Mouse (Mus musculus): ENCODE results near the gene Klre1. TPM values are rescaled to one million over a fixed set of nuclear protein-coding genes. Genes with fewer than 3 reads are reported as not detected.

The Klre1 gene
- not detected in 2 replicates for polyA plus RNA-seq (2015; fragmentation: Nextera tagmentation; extraction: Ambion mirVana)

- H3K4me1 ChIP-seq, result no peaks in the 10 kb centered on the region
- no peak within 1 kb of the TSS for H3K9ac ChIP-seq
- no peak within 1 kb of the TSS for H3K4me3 ChIP-seq
- 94% methylated on average over 8 of the region's 8 CpGs for WGBS
- no peak for ATAC-seq (ENCODE audit: extremely low read depth, insufficient number of reproducible peaks, low FRiP score, low TSS enrichment)
- H3K4me2 ChIP-seq, result no peak within 1 kb of the TSS
- H3K27ac ChIP-seq (replicated peaks), result no peak within 1 kb of the TSS
- H3K27me3 ChIP-seq (replicated peaks), result no peaks in the 10 kb centered on the region
- no peaks in the 10 kb centered on the region for H3K36me3 ChIP-seq
- no peaks in the 10 kb centered on the region for H3K9me3 ChIP-seq
Measured at GRCm38 (mm10) chr6:129577605-129578004, at the start of gene Klre1. TSS of gene Klre1 (plus strand) at chr6:129577905.

DNA sequence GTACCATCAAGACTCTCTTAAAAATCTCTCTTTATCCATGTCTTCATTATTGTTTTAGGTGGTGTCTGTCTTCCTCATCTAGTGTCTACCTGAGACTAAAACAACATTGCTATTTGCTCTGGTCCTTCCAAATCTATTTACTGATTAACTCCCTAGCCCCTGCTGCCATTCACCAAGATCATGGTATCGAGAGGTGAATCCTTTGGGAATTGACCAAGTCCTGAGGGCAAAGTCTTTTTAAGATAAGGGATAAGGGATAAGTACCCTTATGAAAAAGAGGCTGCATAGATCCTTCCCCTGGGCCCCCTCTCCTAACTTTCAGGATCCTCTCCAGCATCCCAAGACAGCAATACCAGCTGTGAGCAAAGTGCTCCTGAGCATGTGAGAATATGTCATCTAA lies 48.1 kb upstream of the Klre1 start:
- 81% methylated on average over 1 of the region's 1 CpGs for WGBS
- Histone ChIP-seq H3K9me3 (no peaks in the 10 kb centered on the region), H3K36me3 (no peaks in the 10 kb centered on the region), H3K27me3 (replicated peaks) (no peaks in the 10 kb centered on the region), H3K9ac (no peak overlapping the region), H3K4me3 (no peak overlapping the region), H3K4me1 (peaks cover 12% of the 10 kb centered on the region), H3K27ac (replicated peaks) (no peak overlapping the region), H3K4me2 (no peak overlapping the region)
- no peak for ATAC-seq (ENCODE audit: extremely low read depth, insufficient number of reproducible peaks, low FRiP score, low TSS enrichment)

- H3K27me3 ChIP-seq (replicated peaks), result no peaks in the 10 kb centered on the region
- H3K9ac ChIP-seq, result no peak overlapping the region
- H3K36me3 ChIP-seq, result no peaks in the 10 kb centered on the region
- no peak overlapping the region for H3K4me2 ChIP-seq
- H3K27ac ChIP-seq (replicated peaks), result no peak overlapping the region
- no peak overlapping the region for H3K4me3 ChIP-seq
- no peak for ATAC-seq (ENCODE audit: extremely low read depth, insufficient number of reproducible peaks, low FRiP score, low TSS enrichment)
- no peaks in the 10 kb centered on the region for H3K9me3 ChIP-seq
- H3K4me1 ChIP-seq, result peaks cover 19% of the 10 kb centered on the region
Measured at GRCm38 (mm10) chr6:129530261-129530660, 47.4 kb upstream of the Klre1 start.

- Histone ChIP-seq H3K9me3 (no peaks in the 10 kb centered on the region), H3K36me3 (peaks cover 4% of the 10 kb centered on the region), H3K9ac (peak overlapping the region; percentile 86), H3K4me3 (peak overlapping the region; percentile 76), H3K4me1 (peaks cover 26% of the 10 kb centered on the region), H3K27ac (replicated peaks) (peak overlapping the region; percentile 57), H3K27me3 (replicated peaks) (no peaks in the 10 kb centered on the region), H3K4me2 (peak overlapping the region; percentile 81)
- WGBS, result 26% methylated on average over 7 of the region's 7 CpGs
- ATAC-seq (ENCODE audit: extremely low read depth, insufficient number of reproducible peaks, low FRiP score, low TSS enrichment), result peak; percentile 32; the same call in 1 of the 2 replicates
Measured at GRCm38 (mm10) chr6:129532556-129532941, 45.2 kb upstream of the Klre1 start.

- peak within 1 kb of the TSS; percentile 81 for H3K4me2 ChIP-seq
- H3K36me3 ChIP-seq, result peaks cover 11% of the 10 kb centered on the region
- H3K27me3 ChIP-seq (replicated peaks), result no peaks in the 10 kb centered on the region
- peak; percentile 72 for ATAC-seq (ENCODE audit: extremely low read depth, insufficient number of reproducible peaks, low FRiP score, low TSS enrichment)
- peak within 1 kb of the TSS; percentile 57 for H3K27ac ChIP-seq (replicated peaks)
- no peaks in the 10 kb centered on the region for H3K9me3 ChIP-seq
- H3K4me3 ChIP-seq, result peak within 1 kb of the TSS; percentile 76
- peak within 1 kb of the TSS; percentile 86 for H3K9ac ChIP-seq
- H3K4me1 ChIP-seq, result peaks cover 26% of the 10 kb centered on the region
- WGBS, result under 1% methylated on average over 55 of the region's 55 CpGs
Measured at GRCm38 (mm10) chr6:129532942-129533860, 44.5 kb upstream of the Klre1 start, which contains the start of gene Gabarapl1. TSS of gene Gabarapl1 (plus strand) at chr6:129533160.

- Histone ChIP-seq H3K27me3 (replicated peaks) (no peaks in the 10 kb centered on the region), H3K4me1 (peaks cover 26% of the 10 kb centered on the region), H3K36me3 (peaks cover 19% of the 10 kb centered on the region), H3K9me3 (no peaks in the 10 kb centered on the region), H3K27ac (replicated peaks) (peak overlapping the region; percentile 57; the same call in 1 of the 2 replicates), H3K4me2 (peak overlapping the region; percentile 81), H3K4me3 (peak overlapping the region; percentile 76), H3K9ac (peak overlapping the region; percentile 86)
- no peak; the same call in 1 of the 2 replicates for ATAC-seq (ENCODE audit: extremely low read depth, insufficient number of reproducible peaks, low FRiP score, low TSS enrichment)
- WGBS, result 15% methylated on average over 9 of the region's 9 CpGs
Measured at GRCm38 (mm10) chr6:129534057-129534456, 43.6 kb upstream of the Klre1 start.

DNA sequence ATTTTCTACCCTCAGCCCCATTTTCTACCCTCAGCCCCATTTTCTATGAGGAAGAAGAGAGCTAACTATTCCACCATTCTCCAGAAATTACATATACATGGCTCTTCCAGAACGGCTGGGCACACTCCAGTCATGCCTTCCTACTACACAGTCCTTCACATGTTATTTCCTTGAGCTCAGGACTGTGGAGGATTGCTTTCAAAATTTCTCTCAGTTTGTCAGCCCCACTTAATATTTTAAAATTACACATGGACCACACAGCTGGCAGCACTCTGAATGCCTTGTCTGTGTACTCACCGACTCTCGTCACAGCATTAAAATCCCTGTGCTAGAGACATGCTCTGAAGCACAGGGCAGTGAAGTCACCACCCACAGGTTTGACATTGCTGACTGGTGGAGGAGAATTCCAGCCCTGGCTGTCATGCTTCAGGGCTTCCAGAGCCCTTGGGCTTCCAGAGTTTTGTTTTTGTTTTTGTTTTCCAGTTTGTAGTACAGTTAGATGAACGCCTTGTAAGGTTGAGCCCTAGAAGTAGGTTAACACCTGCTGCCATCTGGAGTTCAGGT lies 43.0 kb upstream of the Klre1 start:
- WGBS, result 47% methylated on average over 4 of the region's 4 CpGs
- peak overlapping the region; percentile 81 for H3K4me2 ChIP-seq
- H3K9ac ChIP-seq, result peak overlapping the region; percentile 86
- H3K27me3 ChIP-seq (replicated peaks), result no peaks in the 10 kb centered on the region
- peaks cover 26% of the 10 kb centered on the region for H3K36me3 ChIP-seq
- H3K27ac ChIP-seq (replicated peaks), result peak overlapping the region; percentile 36; the same call in 1 of the 2 replicates
- H3K4me3 ChIP-seq, result peak overlapping the region; percentile 76
- no peak for ATAC-seq (ENCODE audit: extremely low read depth, insufficient number of reproducible peaks, low FRiP score, low TSS enrichment)
- peaks cover 26% of the 10 kb centered on the region for H3K4me1 ChIP-seq
- no peaks in the 10 kb centered on the region for H3K9me3 ChIP-seq

- Histone ChIP-seq H3K4me2 (peak overlapping the region; percentile 81), H3K27ac (replicated peaks) (no peak overlapping the region), H3K9ac (peak overlapping the region; percentile 44; the same call in 1 of the 2 replicates), H3K9me3 (no peaks in the 10 kb centered on the region), H3K36me3 (peaks cover 36% of the 10 kb centered on the region), H3K4me1 (peaks cover 26% of the 10 kb centered on the region), H3K4me3 (peak overlapping the region; percentile 76), H3K27me3 (replicated peaks) (no peaks in the 10 kb centered on the region)
- WGBS, result 47% methylated on average over 4 of the region's 4 CpGs
- ATAC-seq (ENCODE audit: extremely low read depth, insufficient number of reproducible peaks, low FRiP score, low TSS enrichment), result no peak
Measured at GRCm38 (mm10) chr6:129535723-129536122, 42.0 kb upstream of the Klre1 start.

DNA sequence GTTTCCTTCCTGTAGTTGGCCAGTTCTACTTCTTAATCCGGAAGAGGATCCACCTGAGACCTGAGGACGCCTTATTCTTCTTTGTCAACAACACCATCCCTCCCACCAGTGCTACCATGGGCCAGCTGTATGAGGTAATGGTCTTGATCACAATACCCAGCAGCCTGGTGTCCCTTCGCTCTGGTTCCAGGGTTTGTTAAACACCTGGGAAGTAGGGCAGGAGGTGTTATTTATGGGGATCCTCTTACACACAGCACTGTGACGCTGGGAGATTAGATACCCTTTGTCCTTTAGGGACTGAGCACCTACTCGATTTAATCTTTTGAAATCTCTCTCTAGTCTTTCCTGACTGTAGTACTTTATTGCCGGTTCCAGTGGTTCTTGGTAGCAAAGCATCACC lies 39.1 kb upstream of the Klre1 start:
- no peak overlapping the region for H3K4me2 ChIP-seq
- ATAC-seq (ENCODE audit: extremely low read depth, insufficient number of reproducible peaks, low FRiP score, low TSS enrichment), result no peak
- no peak overlapping the region for H3K4me3 ChIP-seq
- H3K27ac ChIP-seq (replicated peaks), result no peak overlapping the region
- H3K27me3 ChIP-seq (replicated peaks), result no peaks in the 10 kb centered on the region
- WGBS, result 84% methylated on average over 6 of the region's 6 CpGs
- peaks cover 21% of the 10 kb centered on the region for H3K4me1 ChIP-seq
- H3K9ac ChIP-seq, result no peak overlapping the region
- H3K36me3 ChIP-seq, result peaks cover 56% of the 10 kb centered on the region
- H3K9me3 ChIP-seq, result no peaks in the 10 kb centered on the region

DNA sequence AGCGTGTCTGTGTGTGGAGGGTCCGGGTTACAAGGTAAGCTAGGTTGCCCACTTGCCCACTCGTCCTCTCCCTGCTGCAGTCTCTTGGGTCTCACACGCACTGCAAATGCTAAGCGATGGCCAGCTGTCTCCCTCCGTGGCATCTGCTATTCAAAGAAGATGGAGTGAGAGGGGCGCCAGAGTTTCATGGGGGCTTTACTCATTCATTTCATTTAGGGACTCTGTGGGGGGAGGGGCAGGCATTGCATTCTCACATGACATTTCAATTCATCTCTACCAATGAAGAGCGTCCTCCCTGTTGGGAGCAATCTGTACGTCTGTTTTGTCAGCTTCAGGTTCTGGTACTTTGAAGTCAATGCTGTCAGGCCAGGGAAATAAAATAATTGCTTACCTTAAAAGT lies 35.8 kb upstream of the Klre1 start:
- Histone ChIP-seq H3K27me3 (replicated peaks) (no peaks in the 10 kb centered on the region), H3K9ac (no peak overlapping the region), H3K4me2 (no peak overlapping the region), H3K4me1 (0 out of 2 replicates have a peak, but pooled peaks cover 5% of the 10 kb centered on the region), H3K9me3 (no peaks in the 10 kb centered on the region), H3K4me3 (no peak overlapping the region), H3K27ac (replicated peaks) (no peak overlapping the region), H3K36me3 (peaks cover 56% of the 10 kb centered on the region)
- no peak for ATAC-seq (ENCODE audit: extremely low read depth, insufficient number of reproducible peaks, low FRiP score, low TSS enrichment)
- 83% methylated on average over 9 of the region's 9 CpGs for WGBS

DNA sequence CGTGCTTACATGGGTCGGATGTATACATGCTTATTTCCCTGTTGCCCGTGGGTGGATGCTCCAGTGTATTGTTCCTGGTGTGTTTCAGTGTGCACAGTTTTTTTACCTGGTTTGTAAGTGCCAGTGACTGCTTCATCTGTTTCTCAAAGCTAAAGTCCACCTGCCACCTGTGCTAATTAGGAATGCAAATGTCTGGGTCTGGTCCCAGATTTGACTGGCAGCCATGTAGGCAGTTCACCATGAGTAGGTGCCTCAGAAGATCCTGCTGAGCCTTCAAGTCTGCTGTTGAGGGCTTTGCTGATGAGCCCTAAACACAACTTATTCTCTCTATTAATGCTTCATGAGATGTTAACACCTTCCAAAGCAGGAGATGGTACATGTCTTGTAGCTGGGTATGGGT lies 35.2 kb upstream of the Klre1 start:
- no peak overlapping the region for H3K4me3 ChIP-seq
- H3K27me3 ChIP-seq (replicated peaks), result no peaks in the 10 kb centered on the region
- WGBS, result 90% methylated on average over 3 of the region's 3 CpGs

More for the DNA sequence above, 35.2 kb upstream of the Klre1 start:
- Histone ChIP-seq H3K9me3 (no peaks in the 10 kb centered on the region), H3K4me2 (no peak overlapping the region), H3K4me1 (0 out of 2 replicates have a peak, but pooled peaks cover 5% of the 10 kb centered on the region), H3K9ac (no peak overlapping the region), H3K27ac (replicated peaks) (no peak overlapping the region), H3K36me3 (peaks cover 52% of the 10 kb centered on the region)
- ATAC-seq (ENCODE audit: extremely low read depth, insufficient number of reproducible peaks, low FRiP score, low TSS enrichment), result no peak

Measured in heart, embryonic 13.5 days (tissue).